Comparison of ENCODE assay signal across 11 mouse cellular contexts in the genomic region with DNA sequence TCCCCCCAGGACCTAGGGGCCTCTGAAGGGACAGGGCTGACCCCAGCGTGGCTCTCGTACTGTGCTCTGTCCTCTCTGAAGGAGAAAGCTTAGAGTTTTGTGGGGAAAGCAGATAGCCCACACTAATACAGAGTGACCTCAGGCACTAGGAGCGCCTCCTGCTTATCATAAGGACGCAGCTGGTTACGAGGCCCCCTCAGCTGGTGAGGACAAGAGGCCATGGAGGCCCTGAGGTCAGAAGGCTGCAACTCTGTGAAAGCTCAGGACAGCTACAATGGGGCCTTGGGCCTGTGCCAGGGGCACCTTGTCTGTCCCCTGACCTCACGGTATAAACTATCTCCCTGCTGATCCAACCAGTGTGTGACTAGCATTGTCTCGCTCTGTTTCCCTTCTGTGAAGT. TPM values are rescaled to one million over a fixed set of nuclear protein-coding genes. Genes with fewer than 3 reads are reported as not detected.
DNase-seq lines count a peak whose midpoint lies in the region; ATAC-seq and TF ChIP-seq lines count a peak whose summit lies in the region.
"Had no signal": no experiment of that assay in that cellular context is flagged by ENCODE, and none has a peak within 500 bp of the region (broad histone marks: within the 10 kb centered on the region; RNA-seq: fewer than 3 reads in every experiment).

No protein-coding gene starts in this region.

- H3K9ac ChIP-seq in forebrain, embryonic 12.5 days = no peak overlapping the region
- H3K9ac ChIP-seq in forebrain, postnatal 0 days = no peak overlapping the region
- H3K9ac ChIP-seq: neural tube, embryonic 13.5 days had no signal

- no peak overlapping the region for H3K4me2 ChIP-seq in forebrain, embryonic 12.5 days
- no peak overlapping the region for H3K4me2 ChIP-seq in forebrain, postnatal 0 days (ENCODE audit: low read depth)
- H3K4me2 ChIP-seq: neural tube, embryonic 13.5 days had no signal

- H3K4me1 ChIP-seq in forebrain, embryonic 12.5 days = no peaks in the 10 kb centered on the region
- H3K4me1 ChIP-seq in forebrain, postnatal 0 days (ENCODE audit: insufficient read depth) = no peaks in the 10 kb centered on the region
- H3K4me1 ChIP-seq: neural tube, embryonic 13.5 days had no signal

- DNase-seq in forebrain, postnatal 0 days = no peak
- peak; percentile 69 to 71 for DNase-seq in spleen, postnatal 10 days (ENCODE audit: low spot score in 2 of 2)
- no peak for DNase-seq in spleen, postnatal 14 days (ENCODE audit: low spot score in 2 of 2)
- DNase-seq in kidney, postnatal 14 days = peak; percentile 70
- peak; percentile 76 for DNase-seq in yolk sac, embryonic 10.5 days (ENCODE audit: low spot score)
- DNase-seq in layer of hippocampus, adult 18-20 months (ENCODE audit: low spot score in 2 of 2) = no peak
- DNase-seq: cerebellum, adult 11 months had no signal

- peaks cover 100% of the 10 kb centered on the region for H3K36me3 ChIP-seq in forebrain, embryonic 12.5 days (replicated peaks)
- peaks cover 89% of the 10 kb centered on the region for H3K36me3 ChIP-seq in forebrain, postnatal 0 days (ENCODE audit: insufficient read depth)

- H3K4me3 ChIP-seq in forebrain, embryonic 12.5 days (replicated peaks) = no peak overlapping the region
- no peak overlapping the region for H3K4me3 ChIP-seq in forebrain, postnatal 0 days (ENCODE audit: low read depth, low read length)
- H3K4me3 ChIP-seq: neural tube, embryonic 13.5 days had no signal

- ATAC-seq in forebrain, embryonic 12.5 days (ENCODE audit: low FRiP score) = no peak
- no peak for ATAC-seq in forebrain, postnatal 0 days
- ATAC-seq in frontal cortex, adult (ENCODE audit: low TSS enrichment) = no peak
- ATAC-seq: hindbrain, embryonic 16.5 days had no signal

- peaks cover 10% of the 10 kb centered on the region for H3K9me3 ChIP-seq in forebrain, embryonic 12.5 days
- H3K9me3 ChIP-seq in forebrain, postnatal 0 days (ENCODE audit: low read length) = no peaks in the 10 kb centered on the region
- H3K9me3 ChIP-seq: neural tube, embryonic 13.5 days had no signal

- H3K27ac ChIP-seq in forebrain, embryonic 12.5 days = peak overlapping the region; percentile 42; the same call in 1 of the 2 replicates
- H3K27ac ChIP-seq in forebrain, postnatal 0 days (ENCODE audit: low read depth, low read length) = no peak overlapping the region
- H3K27ac ChIP-seq: neural tube, embryonic 13.5 days had no signal

- TF ChIP-seq CTCF in forebrain, postnatal 0 days (IDR thresholded peaks at IDR 0.05; ENCODE audit: low read depth) = no peak

- H3K27me3 ChIP-seq in forebrain, embryonic 12.5 days = no peaks in the 10 kb centered on the region
- H3K27me3 ChIP-seq in forebrain, postnatal 0 days (ENCODE audit: insufficient read depth, low read length) = no peaks in the 10 kb centered on the region
- H3K27me3 ChIP-seq: neural tube, embryonic 13.5 days had no signal

- 88% methylated on average over 7 of the region's 7 CpGs for WGBS in forebrain, embryonic 12.5 days
- WGBS in forebrain, postnatal 0 days = 86% methylated on average over 7 of the region's 7 CpGs

RNA-seq across cellular contexts. Expression of a gene that starts 28.4 kb away (rescaled TPM):
- 0.90 and 2.4 TPM in 2 replicates for polyA plus RNA-seq in forebrain, embryonic 12.5 days (2016; fragmentation: Nextera tagmentation; extraction: Ambion mirVana)
- 4.7 and 6.3 TPM in 2 replicates for total RNA-seq in forebrain, postnatal 0 days (2014; rRNA removed)
- polyA plus RNA-seq in forebrain, postnatal 0 days (2015; fragmentation: Nextera tagmentation; extraction: Ambion mirVana) = 1.8 and 2.7 TPM in 2 replicates
- 1 to 10 TPM; 1.4 to 1.9 TPM for total RNA-seq in layer of hippocampus, adult 18-20 months (2021)

RNA-seq across cellular contexts. Expression of a gene that starts 37.2 kb away (rescaled TPM):
- 244 and 265 TPM in 2 replicates for polyA plus RNA-seq in forebrain, embryonic 12.5 days (2016; fragmentation: Nextera tagmentation; extraction: Ambion mirVana)
- total RNA-seq in forebrain, postnatal 0 days (2014; rRNA removed) = 121 and 171 TPM in 2 replicates
- polyA plus RNA-seq in forebrain, postnatal 0 days (2015; fragmentation: Nextera tagmentation; extraction: Ambion mirVana) = 147 and 193 TPM in 2 replicates
- 100 to 1,000 TPM; 175 to 189 TPM for total RNA-seq in layer of hippocampus, adult 18-20 months (2021)

RNA-seq across cellular contexts. Expression of a gene that starts 40.0 kb away (rescaled TPM):
- 0.24 and 0.29 TPM in 2 replicates for polyA plus RNA-seq in forebrain, embryonic 12.5 days (2016; fragmentation: Nextera tagmentation; extraction: Ambion mirVana)
- 0.24 and 0.62 TPM in 2 replicates for total RNA-seq in forebrain, postnatal 0 days (2014; rRNA removed)
- 0.44 and 0.47 TPM in 2 replicates for polyA plus RNA-seq in forebrain, postnatal 0 days (2015; fragmentation: Nextera tagmentation; extraction: Ambion mirVana)
- under 1 TPM; 0.47 to 0.76 TPM for total RNA-seq in layer of hippocampus, adult 18-20 months (2021)

RNA-seq across cellular contexts. Expression of a gene that starts 56.5 kb away (rescaled TPM):
- polyA plus RNA-seq in forebrain, embryonic 12.5 days (2016; fragmentation: Nextera tagmentation; extraction: Ambion mirVana) = 17.5 and 19.0 TPM in 2 replicates
- total RNA-seq in forebrain, postnatal 0 days (2014; rRNA removed) = 13.0 and 14.7 TPM in 2 replicates
- polyA plus RNA-seq in forebrain, postnatal 0 days (2015; fragmentation: Nextera tagmentation; extraction: Ambion mirVana) = 6.7 and 6.8 TPM in 2 replicates
- 10 to 100 TPM; 12.4 to 12.9 TPM for total RNA-seq in layer of hippocampus, adult 18-20 months (2021)

Comparison
In these comparisons a context has a peak if more than half of its experiments do, and no peak if none do; other contexts are left out.
1. DNase-seq: peak in spleen, postnatal 10 days (2 of 2), kidney, postnatal 14 days (single experiment) and yolk sac, embryonic 10.5 days (single experiment); none in forebrain, postnatal 0 days (single experiment), spleen, postnatal 14 days (0 of 2) and layer of hippocampus, adult 18-20 months (0 of 2).